Mouse (Mus musculus): ENCODE measurements around the gene C5ar2.

DNA sequence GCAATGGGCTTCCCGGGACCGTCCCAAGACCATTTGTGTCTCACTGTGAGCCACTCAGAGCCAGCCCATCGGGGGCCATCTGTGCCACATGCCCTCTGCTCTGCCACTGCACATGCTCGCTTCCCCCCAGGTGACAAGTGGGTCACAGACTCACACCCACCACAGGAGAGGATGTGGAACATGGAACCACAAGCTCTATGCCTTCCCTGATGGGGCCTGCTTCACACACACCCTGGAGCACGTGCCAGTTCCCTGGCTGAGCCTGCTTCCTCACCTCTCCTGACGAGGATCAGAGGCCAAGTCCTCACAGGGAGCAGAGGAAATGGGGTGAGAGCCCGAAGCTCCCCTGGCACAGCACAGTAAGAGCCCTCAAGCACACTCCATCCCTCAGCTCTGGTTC lies 36.9 kb downstream of the C5ar2 start:
- TF ChIP-seq EP300 (IDR thresholded peaks at IDR 0.05) (no peak), CTCF (IDR thresholded peaks at IDR 0.05) (no peak)

All from lung, postnatal 0 days (tissue).